Mouse (Mus musculus) CH12.LX (cell line): ENCODE data around the gene Csnk1g1. TPM values are rescaled to one million over a fixed set of nuclear protein-coding genes. Genes with fewer than 3 reads are reported as not detected.

Source experiments
- DNase-seq: peaks from one replicate; pipeline ENCODE4 v3.0.0-alpha.2; 2013; ENCODE audit errors: extremely low read depth
- H3K27ac ChIP-seq: 2 replicates; pipeline ENCODE4 v1.5.1; 2012; ENCODE audit warnings: low read depth, mild to moderate bottlenecking, control low read depth, moderate library complexity; ENCODE audit not compliant: insufficient read depth
- H3K27me3 ChIP-seq: replicated peaks from 2 replicates; pipeline ENCODE3; 2012; ENCODE audit warnings: inconsistent platforms
- H3K36me3 ChIP-seq, 2 experiments: replicated peaks in 1 of 2; 2 replicates each; pipeline versions ENCODE3 to v1.6.1; 2012; ENCODE audit warnings: inconsistent platforms in 1 of 2, low read length in 1 of 2, mild to moderate bottlenecking in 1 of 2, mixed read lengths in 1 of 2, moderate library complexity in 1 of 2; ENCODE audit not compliant: control insufficient read depth in 1 of 2, insufficient read depth in 1 of 2
- H3K4me1 ChIP-seq, 2 experiments: 2 replicates each; pipeline ENCODE4 v1.6.1; 2012; ENCODE audit warnings: inconsistent platforms in 1 of 2, moderate library complexity in 1 of 2; ENCODE audit not compliant: insufficient read depth in 2 of 2, control insufficient read depth in 1 of 2
- H3K4me2 ChIP-seq: 2 replicates; pipeline ENCODE4 v1.6.1; 2012; ENCODE audit warnings: low read depth, mild to moderate bottlenecking, control low read depth; ENCODE audit not compliant: poor library complexity, insufficient read depth, severe bottlenecking
- H3K4me3 ChIP-seq, 3 experiments: fragments of 150-350 bp in 1 of 3; sonication (generic) in 1 of 3; replicated peaks in 1 of 3; 2 replicates each; pipeline versions ENCODE3 to v1.5.1; 2011 to 2012; ENCODE audit warnings: low read depth in 2 of 3, low read length in 2 of 3, mild to moderate bottlenecking in 2 of 3, moderate library complexity in 2 of 3, control low read depth in 1 of 3, improper control_type of control experiment in 1 of 3, inconsistent platforms in 1 of 3, mixed read lengths in 1 of 3; ENCODE audit not compliant: poor library complexity in 1 of 3
- H3K79me2 ChIP-seq: replicated peaks from 2 replicates; pipeline ENCODE4 v1.6.1; 2012; ENCODE audit warnings: mild to moderate bottlenecking, moderate library complexity; ENCODE audit not compliant: control insufficient read depth, poor library complexity, insufficient read depth, severe bottlenecking; ENCODE audit errors: extremely low read depth
- H3K9ac ChIP-seq: 2 replicates; pipeline ENCODE4 v1.6.1; 2012; ENCODE audit warnings: low read depth, mild to moderate bottlenecking, control low read depth, moderate library complexity; ENCODE audit not compliant: insufficient read depth
- H3K9me3 ChIP-seq: replicated peaks from 2 replicates; pipeline ENCODE3; 2012; ENCODE audit warnings: low read length, inconsistent platforms, mixed read lengths
- CTCF ChIP-seq, 2 experiments: IDR thresholded peaks in 1 of 2; conservative IDR thresholded peaks in 1 of 2; 2 replicates each; pipeline ENCODE4 v1.5.1; 2011 to 2012; ENCODE audit warnings: low read depth in 2 of 2, low read length in 2 of 2, improper control_type of control experiment in 1 of 2, inconsistent platforms in 1 of 2, mild to moderate bottlenecking in 1 of 2, moderate library complexity in 1 of 2
- E2F4 ChIP-seq: IDR thresholded peaks from 2 replicates; pipeline ENCODE4 v1.6.1; 2011; ENCODE audit warnings: low read depth, low read length, improper control_type of control experiment; ENCODE audit not compliant: insufficient replicate concordance
- EP300 ChIP-seq: IDR thresholded peaks from 2 replicates; pipeline ENCODE4 v1.6.1; 2011; ENCODE audit warnings: low read length, improper control_type of control experiment
- GABPA ChIP-seq: IDR thresholded peaks from 2 replicates; pipeline ENCODE4 v1.6.1; 2012; ENCODE audit warnings: low read depth, low read length, improper control_type of control experiment, inconsistent platforms; ENCODE audit not compliant: insufficient replicate concordance
- HCFC1 ChIP-seq: IDR thresholded peaks from 2 replicates; pipeline ENCODE4 v1.6.1; 2012; ENCODE audit warnings: low read depth, mild to moderate bottlenecking, inconsistent platforms, low read length, improper control_type of control experiment
- IRF4 ChIP-seq: IDR thresholded peaks from 2 replicates; pipeline ENCODE4 v1.6.1; 2014; ENCODE audit warnings: low read depth, mild to moderate bottlenecking, inconsistent platforms, low read length, improper control_type of control experiment
- JUN ChIP-seq: IDR thresholded peaks from 2 replicates; pipeline ENCODE4 v1.6.1; 2011; ENCODE audit warnings: low read depth, mild to moderate bottlenecking, low read length, improper control_type of control experiment, moderate library complexity; ENCODE audit not compliant: insufficient read depth
- JUND ChIP-seq: conservative IDR thresholded peaks from 2 replicates; pipeline ENCODE4 v1.6.1; 2011; ENCODE audit warnings: low read depth, low read length, improper control_type of control experiment
- MAFK ChIP-seq: IDR thresholded peaks from 2 replicates; pipeline ENCODE4 v1.6.1; 2011; ENCODE audit warnings: low read length, improper control_type of control experiment; ENCODE audit not compliant: insufficient replicate concordance
- MAX ChIP-seq: IDR thresholded peaks from 2 replicates; pipeline ENCODE4 v1.6.1; 2011; ENCODE audit warnings: low read length, improper control_type of control experiment
- MEF2A ChIP-seq: IDR thresholded peaks from 2 replicates; pipeline ENCODE4 v1.6.1; 2014; ENCODE audit warnings: low read depth, mild to moderate bottlenecking, inconsistent platforms, low read length, improper control_type of control experiment, borderline replicate concordance
- MXI1 ChIP-seq: IDR thresholded peaks from 2 replicates; pipeline ENCODE4 v1.6.1; 2011; ENCODE audit warnings: mild to moderate bottlenecking, low read depth, low read length, improper control_type of control experiment
- MYC ChIP-seq: IDR thresholded peaks from 2 replicates; pipeline ENCODE4 v1.6.1; 2011; ENCODE audit warnings: low read depth, mild to moderate bottlenecking, improper control_type of control experiment, low read length
- PAX5 ChIP-seq: IDR thresholded peaks from 2 replicates; pipeline ENCODE4 v1.6.1; 2012; ENCODE audit warnings: low read length, inconsistent platforms, mixed read lengths
- POLR2A ChIP-seq: IDR thresholded peaks from 2 replicates; pipeline ENCODE4 v1.6.1; 2011; ENCODE audit warnings: low read depth, mild to moderate bottlenecking, improper control_type of control experiment, low read length
- POLR2AphosphoS2 ChIP-seq: IDR thresholded peaks from 2 replicates; pipeline ENCODE4 v1.6.1; 2011; ENCODE audit warnings: low read depth, low read length, improper control_type of control experiment
- RCOR1 ChIP-seq: conservative IDR thresholded peaks from 2 replicates; pipeline ENCODE4 v1.6.1; 2012; ENCODE audit warnings: low read depth, mild to moderate bottlenecking, inconsistent platforms, low read length, improper control_type of control experiment
- SIN3A ChIP-seq: IDR thresholded peaks from 2 replicates; pipeline ENCODE4 v1.6.1; 2012; ENCODE audit warnings: low read length, improper control_type of control experiment, inconsistent platforms
- SMC3 ChIP-seq: IDR thresholded peaks from 2 replicates; pipeline ENCODE4 v1.6.1; 2011; ENCODE audit warnings: low read depth, low read length, improper control_type of control experiment
- TBP ChIP-seq: conservative IDR thresholded peaks from 2 replicates; pipeline ENCODE4 v1.6.1; 2011; ENCODE audit warnings: low read depth, low read length, improper control_type of control experiment
- UBTF ChIP-seq: IDR thresholded peaks from 2 replicates; pipeline ENCODE4 v1.6.1; 2012; ENCODE audit warnings: low read depth, mild to moderate bottlenecking, inconsistent platforms, low read length, improper control_type of control experiment, moderate library complexity
- ZC3H11A ChIP-seq: IDR thresholded peaks from 2 replicates; pipeline ENCODE4 v1.6.1; 2012; ENCODE audit warnings: low read depth, mild to moderate bottlenecking, inconsistent platforms, low read length, improper control_type of control experiment
- ZKSCAN1 ChIP-seq: IDR thresholded peaks from 2 replicates; pipeline ENCODE4 v1.6.1; 2012; ENCODE audit warnings: low read depth, inconsistent platforms, low read length, improper control_type of control experiment, borderline replicate concordance
- ZMIZ1 ChIP-seq: IDR thresholded peaks from 2 replicates; pipeline ENCODE4 v1.6.1; 2012; ENCODE audit warnings: low read depth, mild to moderate bottlenecking, inconsistent platforms, low read length, improper control_type of control experiment
- dilution Hi-C: fragments of 300-500 bp; cut with MboI; formaldehyde crosslinking; loops from 2 replicates; pipeline ENCODE4 v1.14.3; 2020; ENCODE audit warnings: low sequenced_read_pairs; ENCODE audit not compliant: extremely low pct_unique_long_range_greater_than_20kb, extremely low pct_ligation_motif_present
- in situ Hi-C: fragments of 300-500 bp; cut with MboI; formaldehyde crosslinking; loops from 3 replicates; pipeline ENCODE4 v1.14.3; 2019; ENCODE audit warnings: low sequenced_read_pairs, low pct_ligation_motif_present, low pct_unique_long_range_greater_than_20kb, mixed read lengths
- polyA plus RNA-seq: library from polyadenylated mRNA; unstranded; fragments of >175 nt; gene quantifications from 2 replicates; pipeline ENCODE4 v1.2.1, GENCODE M21; 2012; ENCODE audit warnings: low read depth; ENCODE audit not compliant: insufficient read length
- total RNA-seq, 2 experiments: library from RNA; depleted of rRNA; stranded (reverse); fragments of 300-350 nt in 1 of 2; fragments of >200 nt in 1 of 2; gene quantifications; 2 replicates each; pipeline ENCODE4 v1.2.3; 2012 to 2014

Gene Csnk1g1
- total and polyA plus RNA-seq, 3 experiments, result 11.7 to 16.0 (median 12.3) TPM

DNA sequence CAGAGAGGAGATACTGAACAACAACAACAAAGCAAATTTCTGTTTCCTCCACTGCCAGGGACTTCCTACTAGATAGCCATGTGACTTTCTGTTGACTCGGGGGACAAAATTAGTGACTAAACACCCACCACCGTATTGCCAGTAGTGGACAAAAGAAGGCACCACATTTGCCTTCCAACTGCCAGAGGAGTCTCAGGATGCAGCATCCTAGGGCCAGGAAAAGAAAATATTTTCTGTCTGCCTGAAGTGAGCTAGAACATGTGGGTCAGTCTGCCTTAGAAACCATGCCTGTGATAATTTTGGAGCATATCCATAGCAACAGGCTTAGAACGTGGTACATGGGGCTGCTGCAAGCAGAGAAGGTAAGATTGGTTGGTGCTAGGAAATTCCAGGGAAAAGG, 132.1 kb downstream of the Csnk1g1 start:
- H3K9me3 ChIP-seq, result no peaks in the 10 kb centered on the region
- in situ Hi-C loops (no loop called here), dilution Hi-C loops (no loop called here)
- H3K4me3 ChIP-seq, result no peak overlapping the region
- H3K27me3 ChIP-seq, result no peaks in the 10 kb centered on the region
- H3K79me2 ChIP-seq, result no peaks in the 10 kb centered on the region
- H3K36me3 ChIP-seq, result peaks cover 30 to 78% of the 10 kb centered on the region in 2 experiments
- no peak for DNase-seq
- no peak overlapping the region for H3K4me2 ChIP-seq
- TF ChIP-seq SMC3, result no peak
- no peak for TF ChIP-seq MYC
- TF ChIP-seq IRF4, result no peak
- TF ChIP-seq UBTF, result no peak
- no peak for TF ChIP-seq ZKSCAN1
- no peak for TF ChIP-seq MAFK
- no peak for TF ChIP-seq PAX5
- no peak for TF ChIP-seq EP300
- TF ChIP-seq MAX, result no peak
- TF ChIP-seq TBP, result no peak
- no peak for TF ChIP-seq JUND
- TF ChIP-seq RCOR1, result no peak
- no peak for TF ChIP-seq MEF2A
- TF ChIP-seq SIN3A, result no peak
- TF ChIP-seq CTCF (conservative IDR thresholded peaks at IDR 0.05 in 1 of 2, IDR thresholded peaks at IDR 0.05 in 1 of 2; ENCODE audit: low read depth in 2 of 2, low read length in 2 of 2), result no peak
- no peak for TF ChIP-seq POLR2A
- TF ChIP-seq POLR2AphosphoS2, result no peak
- no peak for TF ChIP-seq ZMIZ1
- no peak overlapping the region for H3K27ac ChIP-seq
- no peak overlapping the region for H3K9ac ChIP-seq
- H3K4me1 ChIP-seq, result peaks cover 0 to 6% of the 10 kb centered on the region in 2 experiments; a peak in 1 of 4 replicates

DNA sequence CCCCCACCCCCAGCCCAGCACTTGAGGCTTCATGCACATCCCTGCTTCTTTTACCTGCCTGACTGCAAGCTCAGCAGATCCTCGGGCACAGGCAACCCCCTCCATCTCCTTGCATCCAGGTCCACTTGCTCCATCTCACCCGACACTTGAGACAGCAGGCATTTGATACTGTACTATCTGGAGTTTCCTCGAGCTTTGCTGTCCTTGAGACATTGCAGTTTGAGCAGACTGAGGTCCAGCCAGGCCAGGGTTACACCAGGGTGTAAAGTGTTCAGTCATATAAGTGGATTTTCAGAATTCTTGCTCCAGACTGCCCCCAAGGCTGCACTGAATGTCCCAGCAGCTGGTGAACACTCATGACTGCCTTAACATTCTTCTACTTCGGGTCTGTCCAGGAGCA, 133.6 kb downstream of the Csnk1g1 start:
- TF ChIP-seq ZC3H11A (no peak), E2F4 (no peak), GABPA (no peak), MXI1 (no peak), HCFC1 (no peak), JUN (no peak)
- no peak for DNase-seq
- dilution Hi-C loops (no loop called here), in situ Hi-C loops (no loop called here)
- peaks cover 27 to 70% of the 10 kb centered on the region in 2 experiments for H3K36me3 ChIP-seq
- no peak overlapping the region for H3K9ac ChIP-seq
- no peak overlapping the region for H3K4me2 ChIP-seq
- no peaks in the 10 kb centered on the region for H3K79me2 ChIP-seq
- H3K4me1 ChIP-seq, result peaks cover 0 to 6% of the 10 kb centered on the region in 2 experiments; a peak in 1 of 4 replicates
- H3K27me3 ChIP-seq, result no peaks in the 10 kb centered on the region
- H3K4me3 ChIP-seq, result no peak overlapping the region
- no peaks in the 10 kb centered on the region for H3K9me3 ChIP-seq
- H3K27ac ChIP-seq, result no peak overlapping the region
